Mouse (Mus musculus): Measurements from ENCODE around the gene Col26a1.

GRCm38 (mm10) chr5:136721596-136721995 lies 161.4 kb downstream of the Col26a1 start:
- TF ChIP-seq CTCF (conservative IDR thresholded peaks at IDR 0.05; ENCODE audit: low read length) (no peak), NANOG (IDR thresholded peaks at IDR 0.05; ENCODE audit: borderline replicate concordance, low read length) (no peak)

All from E14TG2a.4 (cell line).